Mouse (Mus musculus): ENCODE data around the gene Pick1.

DNA sequence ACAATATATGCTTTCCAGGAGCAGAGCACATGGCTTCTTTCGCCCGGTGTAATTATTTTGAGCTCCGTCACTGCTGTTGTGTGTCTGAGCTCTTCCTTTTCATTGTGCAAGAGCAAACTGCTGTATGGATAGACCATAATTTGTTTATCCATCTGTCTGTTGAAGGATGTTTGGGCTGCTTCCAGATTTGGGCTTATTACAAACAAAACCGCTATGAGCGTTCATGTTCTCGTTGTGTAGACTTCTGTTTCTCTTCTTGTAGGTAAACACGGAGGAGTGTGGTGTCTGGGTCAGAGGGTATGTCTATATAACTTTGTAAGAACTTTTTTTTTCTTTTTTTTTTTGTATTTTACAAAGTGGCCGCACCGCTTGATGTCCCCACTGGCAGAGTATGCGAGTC is 43.8 kb upstream of the Pick1 start:
- TF ChIP-seq CTCF (conservative IDR thresholded peaks at IDR 0.05; ENCODE audit: low read length) (no peak), POU5F1 (IDR thresholded peaks at IDR 0.05; ENCODE audit: borderline replicate concordance, low read length) (no peak)

Measured in E14TG2a.4 (cell line).